Mouse (Mus musculus): ENCODE measurements around the gene Evi5l. TPM values are rescaled to one million over a fixed set of nuclear protein-coding genes. Genes with fewer than 3 reads are reported as not detected.

The Evi5l gene
- total and polyA plus RNA-seq, 3 experiments = 4.5 to 10.8 TPM; not detected in 1

DNA sequence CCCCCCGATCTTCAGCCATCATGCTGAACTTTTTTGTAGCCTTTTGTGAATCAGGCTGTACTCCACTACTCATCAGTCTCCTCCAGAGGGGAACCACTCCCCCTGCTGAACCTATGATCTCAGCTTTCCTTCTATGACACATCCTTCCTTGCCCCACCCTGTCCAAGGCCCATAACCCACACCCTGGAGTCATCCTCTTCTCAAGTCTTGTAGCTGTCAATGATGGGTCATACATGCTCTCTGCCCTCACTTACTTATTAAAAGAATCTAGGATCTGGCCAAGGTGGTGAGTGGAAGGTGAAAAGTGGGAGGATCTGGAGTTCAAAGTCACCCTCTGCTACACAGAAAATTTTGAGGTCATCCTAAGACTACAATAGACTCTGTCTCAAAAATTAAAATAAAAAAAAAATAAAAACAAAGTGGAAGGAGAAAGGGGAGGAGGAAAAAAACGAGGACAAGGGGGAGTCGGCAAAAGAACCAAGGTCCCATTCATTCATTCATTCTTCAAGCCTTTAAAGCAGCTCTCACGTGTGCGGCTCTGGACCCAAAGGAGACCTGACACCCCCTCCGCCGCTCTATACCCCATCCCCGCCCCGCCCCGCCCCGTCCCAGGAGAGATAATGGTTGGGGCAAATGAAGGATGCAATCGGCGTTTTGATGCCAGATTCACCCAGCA, 1.1 kb upstream of the Evi5l start:
- DNase-seq (ENCODE audit: low read depth, low spot score) = peak; percentile 65
- H3K27ac ChIP-seq (ENCODE audit: control insufficient read depth, low read depth, low read length) = no peak overlapping the region
- peaks cover 0 to 9% of the 10 kb centered on the region in 2 experiments; a peak in 2 of 4 replicates for H3K36me3 ChIP-seq (ENCODE audit: control insufficient read depth in 1 of 2, insufficient read depth in 2 of 2, low read length in 2 of 2)
- H3K27me3 ChIP-seq (ENCODE audit: control insufficient read depth in 1 of 2, insufficient read depth in 2 of 2, low read length in 2 of 2) = no peaks in the 10 kb centered on the region
- peaks cover 2 to 9% of the 10 kb centered on the region in 2 experiments; a peak in 3 of 4 replicates for H3K4me1 ChIP-seq (ENCODE audit: control insufficient read depth in 1 of 2, insufficient read depth in 2 of 2, low read length in 2 of 2)
- no peaks in the 10 kb centered on the region for H3K9me3 ChIP-seq (replicated peaks; ENCODE audit: insufficient read depth, low read length)
- peak overlapping the region; percentile 23; the same call in 1 of the 2 replicates for H3K9ac ChIP-seq (ENCODE audit: control insufficient read depth, low read depth, low read length, poor library complexity, severe bottlenecking)
- 0 out of 2 replicates have a peak, but pooled peaks have one; percentile 42 for TF ChIP-seq SIN3A (IDR thresholded peaks at IDR 0.05; ENCODE audit: low read length)
- peak; percentile 64; the same call in 1 of the 2 replicates for TF ChIP-seq MXI1 (IDR thresholded peaks at IDR 0.05; ENCODE audit: low read depth, low read length)
- no peak for TF ChIP-seq POLR2AphosphoS5 (IDR thresholded peaks at IDR 0.05; ENCODE audit: borderline replicate concordance, low read depth, low read length)
- no peak for TF ChIP-seq CHD1 (IDR thresholded peaks at IDR 0.05; ENCODE audit: low read depth, low read length)
- TF ChIP-seq JUND (IDR thresholded peaks at IDR 0.05; ENCODE audit: low read depth, low read length) = no peak
- H3K4me3 ChIP-seq (ENCODE audit: control insufficient read depth in 1 of 2, insufficient read depth in 1 of 2, low read depth in 2 of 2, low read length in 2 of 2) = peak overlapping the region; percentile 54 to 59
- peaks cover 4% of the 10 kb centered on the region; the same call in 1 of the 2 replicates for H3K79me2 ChIP-seq (ENCODE audit: control insufficient read depth, insufficient read depth, low read length, poor library complexity)

GRCm38 (mm10) chr8:4166881-4167525, 636 bp downstream of the Evi5l start:
- Histone ChIP-seq H3K4me1 (ENCODE audit: control insufficient read depth in 1 of 2, insufficient read depth in 2 of 2, low read length in 2 of 2) (peaks cover 2 to 9% of the 10 kb centered on the region in 2 experiments; a peak in 3 of 4 replicates), H3K79me2 (ENCODE audit: control insufficient read depth, insufficient read depth, low read length, poor library complexity) (peaks cover 4% of the 10 kb centered on the region; the same call in 1 of the 2 replicates), H3K36me3 (ENCODE audit: control insufficient read depth in 1 of 2, insufficient read depth in 2 of 2, low read length in 2 of 2) (peaks cover 0 to 9% of the 10 kb centered on the region in 2 experiments; a peak in 2 of 4 replicates), H3K9me3 (replicated peaks; ENCODE audit: insufficient read depth, low read length) (no peaks in the 10 kb centered on the region), H3K4me3 (ENCODE audit: control insufficient read depth in 1 of 2, insufficient read depth in 1 of 2, low read depth in 2 of 2, low read length in 2 of 2) (peak overlapping the region; percentile 55 to 76), H3K27ac (ENCODE audit: control insufficient read depth, low read depth, low read length) (no peak overlapping the region), H3K9ac (ENCODE audit: control insufficient read depth, low read depth, low read length, poor library complexity, severe bottlenecking) (peak overlapping the region; percentile 76), H3K27me3 (ENCODE audit: control insufficient read depth in 1 of 2, insufficient read depth in 2 of 2, low read length in 2 of 2) (no peaks in the 10 kb centered on the region)
- peak; percentile 12 for DNase-seq (ENCODE audit: low read depth, low spot score)
- TF ChIP-seq GABPA (IDR thresholded peaks at IDR 0.05; ENCODE audit: low read depth, low read length) = no peak

DNA sequence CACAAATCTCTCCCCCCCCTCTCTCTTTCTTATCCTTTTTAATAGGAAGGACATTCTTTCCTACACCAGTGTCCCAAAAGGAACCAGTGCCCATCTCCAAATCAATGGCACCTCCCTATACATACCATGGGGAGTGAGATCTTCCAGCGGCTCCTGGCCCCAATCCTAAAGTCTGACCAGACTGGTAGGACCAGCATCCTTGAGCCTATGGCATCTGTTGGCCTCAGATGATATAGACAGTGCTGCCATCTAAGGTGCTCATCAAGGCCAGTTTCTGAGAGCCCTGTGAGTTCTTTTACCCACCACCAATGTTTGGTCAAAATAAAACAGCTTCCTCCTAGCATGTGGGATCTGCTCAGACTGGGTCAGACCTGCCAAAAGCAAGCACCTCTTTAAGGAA, 1.6 kb downstream of the Evi5l start:
- Histone ChIP-seq H3K9ac (ENCODE audit: control insufficient read depth, low read depth, low read length, poor library complexity, severe bottlenecking) (no peak overlapping the region), H3K36me3 (ENCODE audit: control insufficient read depth in 1 of 2, insufficient read depth in 2 of 2, low read length in 2 of 2) (peaks cover 0 to 9% of the 10 kb centered on the region in 2 experiments; a peak in 2 of 4 replicates), H3K4me3 (ENCODE audit: control insufficient read depth in 1 of 2, insufficient read depth in 1 of 2, low read depth in 2 of 2, low read length in 2 of 2) (no peak overlapping the region), H3K4me1 (ENCODE audit: control insufficient read depth in 1 of 2, insufficient read depth in 2 of 2, low read length in 2 of 2) (peaks cover 2 to 9% of the 10 kb centered on the region in 2 experiments; a peak in 3 of 4 replicates), H3K9me3 (replicated peaks; ENCODE audit: insufficient read depth, low read length) (no peaks in the 10 kb centered on the region), H3K79me2 (ENCODE audit: control insufficient read depth, insufficient read depth, low read length, poor library complexity) (peaks cover 4% of the 10 kb centered on the region; the same call in 1 of the 2 replicates), H3K27me3 (ENCODE audit: control insufficient read depth in 1 of 2, insufficient read depth in 2 of 2, low read length in 2 of 2) (no peaks in the 10 kb centered on the region), H3K27ac (ENCODE audit: control insufficient read depth, low read depth, low read length) (no peak overlapping the region)
- no peak for DNase-seq (ENCODE audit: low read depth, low spot score)
- TF ChIP-seq ETS1 (IDR thresholded peaks at IDR 0.05; ENCODE audit: low read depth, low read length) (no peak), JUND (IDR thresholded peaks at IDR 0.05; ENCODE audit: low read depth, low read length) (no peak), ZMIZ1 (IDR thresholded peaks at IDR 0.05; ENCODE audit: low read depth, low read length) (no peak), CHD1 (IDR thresholded peaks at IDR 0.05; ENCODE audit: low read depth, low read length) (no peak), ZNF384 (IDR thresholded peaks at IDR 0.05; ENCODE audit: low read depth, low read length) (no peak), TBP (IDR thresholded peaks at IDR 0.05; ENCODE audit: low read depth, low read length) (no peak), NRF1 (IDR thresholded peaks at IDR 0.05; ENCODE audit: insufficient read depth, low read depth, low read length, poor library complexity, severe bottlenecking) (no peak), E2F4 (IDR thresholded peaks at IDR 0.05; ENCODE audit: borderline replicate concordance, low read depth, low read length) (no peak), NELFE (IDR thresholded peaks at IDR 0.05; ENCODE audit: low read depth, low read length) (no peak), SIN3A (IDR thresholded peaks at IDR 0.05; ENCODE audit: low read length) (no peak), EP300 (IDR thresholded peaks at IDR 0.05; ENCODE audit: low read depth in 1 of 2, low read length in 2 of 2) (no peak), GATA1 (IDR thresholded peaks at IDR 0.05; ENCODE audit: low read depth, low read length) (no peak)

Measured in MEL (cell line).